Mouse (Mus musculus) liver, embryonic 12.5 days (tissue): ENCODE data around the gene Chst4. TPM values are rescaled to one million over a fixed set of nuclear protein-coding genes. Genes with fewer than 3 reads are reported as not detected.

Source experiments
- ATAC-seq: fragments of 200-750 bp; cut with Nextera tagmentation; 2 replicates; pipeline ENCODE4 v1.8.0; 2017; ENCODE audit warnings: moderate number of reproducible peaks, mild to moderate bottlenecking, moderate library complexity
- H3K27ac ChIP-seq: fragments of 300-500 bp; sonication (generic); 2 replicates; pipeline ENCODE4 v1.5.1; 2016; ENCODE audit warnings: mild to moderate bottlenecking
- H3K27me3 ChIP-seq: fragments of 300-500 bp; sonication (generic); replicated peaks from 2 replicates; pipeline ENCODE4 v1.6.1; 2016; ENCODE audit warnings: mild to moderate bottlenecking, moderate library complexity
- H3K36me3 ChIP-seq: fragments of 300-500 bp; sonication (generic); 2 replicates; pipeline ENCODE4 v1.6.1; 2016; ENCODE audit warnings: mild to moderate bottlenecking, moderate library complexity
- H3K4me1 ChIP-seq: fragments of 300-500 bp; sonication (generic); 2 replicates; pipeline ENCODE4 v1.6.1; 2016
- H3K4me2 ChIP-seq: fragments of 300-500 bp; sonication (generic); 2 replicates; pipeline ENCODE4 v1.6.1; 2016; ENCODE audit warnings: mild to moderate bottlenecking, moderate library complexity
- H3K4me3 ChIP-seq: fragments of 300-500 bp; sonication (generic); 2 replicates; pipeline ENCODE4 v1.5.1; 2016; ENCODE audit warnings: mild to moderate bottlenecking, moderate library complexity
- H3K9ac ChIP-seq: fragments of 300-500 bp; sonication (generic); 2 replicates; pipeline ENCODE4 v1.6.1; 2016; ENCODE audit warnings: mild to moderate bottlenecking, moderate library complexity
- H3K9me3 ChIP-seq: fragments of 300-500 bp; sonication (generic); replicated peaks from 2 replicates; pipeline ENCODE4 v1.6.1; 2016; ENCODE audit warnings: mild to moderate bottlenecking, moderate library complexity
- WGBS: fragments of 180-500 bp; shearing (Covaris S2); methylation state at CpG from one replicate; pipeline ENCODE4 v1.1.7; 2016; ENCODE audit not compliant: insufficient replicate concordance; 5-methylcytosine and 5-hydroxymethylcytosine counted together
- polyA plus RNA-seq: library from polyadenylated mRNA; unstranded; fragments of >200 nt; fragmentation: Nextera tagmentation; extraction: Ambion mirVana; gene quantifications from 2 replicates; pipeline ENCODE4 v1.2.1, GENCODE M21; 2016

Gene Chst4
- not detected in 2 replicates for polyA plus RNA-seq

DNA sequence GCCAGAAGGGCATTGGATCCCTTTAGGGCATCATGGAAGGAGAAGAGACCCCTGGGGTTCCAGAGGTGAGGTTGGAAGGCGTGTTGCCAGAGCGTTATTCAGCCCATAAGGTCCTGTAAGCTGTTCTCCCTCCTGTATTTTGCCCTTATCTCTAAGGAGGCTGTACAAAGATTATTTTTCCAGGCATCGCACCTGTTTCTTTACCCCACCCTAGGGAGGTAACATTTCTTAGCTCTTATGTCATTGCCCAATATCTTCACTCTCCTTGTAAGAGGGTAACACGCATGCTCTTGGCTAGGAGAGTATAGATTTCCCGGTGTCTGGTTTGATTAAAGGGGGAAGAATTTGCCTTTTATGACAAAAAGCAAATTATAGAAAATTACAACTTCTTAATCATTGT is at the start of gene Chst4:
Gene Chst4, minus strand, starts transcription at position 82 of the 400 bp plus-strand sequence.
- Histone ChIP-seq H3K9ac (no peak within 1 kb of the TSS), H3K4me1 (no peaks in the 10 kb centered on the region), H3K27me3 (no peaks in the 10 kb centered on the region), H3K4me2 (no peak within 1 kb of the TSS), H3K36me3 (no peaks in the 10 kb centered on the region), H3K27ac (no peak within 1 kb of the TSS), H3K9me3 (no peaks in the 10 kb centered on the region), H3K4me3 (no peak within 1 kb of the TSS)
- WGBS, result 65% methylated on average over 5 of the region's 5 CpGs
- ATAC-seq, result no peak

DNA sequence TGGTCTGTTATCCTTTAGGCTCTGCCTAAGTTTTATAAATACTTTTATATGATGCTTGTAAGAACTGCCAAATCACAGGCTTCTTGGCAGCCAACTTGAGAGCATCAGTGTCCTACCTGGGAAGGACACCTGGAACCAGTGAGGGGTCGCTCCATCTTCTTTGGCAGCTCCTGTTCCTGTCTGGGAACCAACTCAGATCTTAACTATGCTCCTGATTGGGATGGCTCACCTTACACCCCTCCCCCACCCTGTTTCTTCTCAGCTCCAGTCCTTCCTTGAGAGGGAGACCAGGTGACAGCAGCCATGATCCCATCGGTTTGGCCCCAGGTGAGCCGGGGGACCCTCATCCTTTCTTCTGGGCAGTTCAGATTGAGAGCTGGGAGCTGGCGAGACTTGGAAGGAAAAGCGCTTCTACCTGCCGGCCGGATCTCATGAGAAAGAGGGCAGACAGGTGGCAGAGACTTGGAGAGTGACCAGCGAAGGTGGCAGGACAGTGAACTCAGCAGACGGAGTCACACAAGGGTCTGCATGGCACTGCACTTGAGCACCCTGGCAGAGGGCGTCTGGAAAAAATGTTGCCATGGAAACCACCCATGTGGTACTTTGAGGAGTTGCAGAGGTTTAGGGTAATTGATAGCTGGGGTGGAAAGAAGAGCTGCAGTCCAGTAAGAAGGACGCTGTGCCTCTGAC is 43.0 kb upstream of the Chst4 start:
- Histone ChIP-seq H3K4me2 (no peak overlapping the region), H3K4me1 (peaks cover 8% of the 10 kb centered on the region; the same call in 1 of the 2 replicates), H3K4me3 (no peak overlapping the region), H3K36me3 (0 out of 2 replicates have a peak, but pooled peaks cover 3% of the 10 kb centered on the region), H3K9ac (no peak overlapping the region), H3K27me3 (peaks cover 11% of the 10 kb centered on the region), H3K9me3 (no peaks in the 10 kb centered on the region), H3K27ac (no peak overlapping the region)
- no peak for ATAC-seq
- WGBS, result 63% methylated on average over 11 of the region's 11 CpGs

GRCm38 (mm10) chr8:110079282-110080221 is 40.0 kb upstream of the Chst4 start, which contains the start of gene Zfp612:
Zfp612 (plus strand) TSS chr8:110079746.
- Histone ChIP-seq H3K27ac (no peak within 1 kb of the TSS), H3K4me3 (peak within 1 kb of the TSS; percentile 63), H3K27me3 (peaks cover 11% of the 10 kb centered on the region), H3K9me3 (no peaks in the 10 kb centered on the region), H3K4me1 (peaks cover 8% of the 10 kb centered on the region; the same call in 1 of the 2 replicates), H3K9ac (peak within 1 kb of the TSS; percentile 59), H3K4me2 (peak within 1 kb of the TSS; percentile 78), H3K36me3 (no peaks in the 10 kb centered on the region)
- WGBS, result 10% methylated on average over 54 of the region's 54 CpGs
- peak; percentile 72 for ATAC-seq

- no peaks in the 10 kb centered on the region for H3K36me3 ChIP-seq
- H3K9me3 ChIP-seq, result no peaks in the 10 kb centered on the region
- no peak overlapping the region for H3K9ac ChIP-seq
- H3K4me1 ChIP-seq, result 0 out of 2 replicates have a peak, but pooled peaks cover 2% of the 10 kb centered on the region
- 73% methylated on average over 8 of the region's 8 CpGs for WGBS
- no peak overlapping the region for H3K4me2 ChIP-seq
- H3K4me3 ChIP-seq, result no peak overlapping the region
- no peak overlapping the region for H3K27ac ChIP-seq
- ATAC-seq, result no peak
- peaks cover 4% of the 10 kb centered on the region for H3K27me3 ChIP-seq
These were observed 35.0 kb upstream of the Chst4 start for GRCm38 (mm10) chr8:110074496-110074895.

- Histone ChIP-seq H3K4me3 (no peak overlapping the region), H3K27me3 (no peaks in the 10 kb centered on the region; the same call in 1 of the 2 replicates), H3K4me2 (no peak overlapping the region), H3K9ac (no peak overlapping the region), H3K27ac (no peak overlapping the region), H3K36me3 (no peaks in the 10 kb centered on the region), H3K9me3 (no peaks in the 10 kb centered on the region), H3K4me1 (no peaks in the 10 kb centered on the region)
- ATAC-seq, result no peak
- WGBS, result 14% methylated on average over 9 of the region's 9 CpGs
These were observed 32.1 kb upstream of the Chst4 start for GRCm38 (mm10) chr8:110071600-110071999.

DNA sequence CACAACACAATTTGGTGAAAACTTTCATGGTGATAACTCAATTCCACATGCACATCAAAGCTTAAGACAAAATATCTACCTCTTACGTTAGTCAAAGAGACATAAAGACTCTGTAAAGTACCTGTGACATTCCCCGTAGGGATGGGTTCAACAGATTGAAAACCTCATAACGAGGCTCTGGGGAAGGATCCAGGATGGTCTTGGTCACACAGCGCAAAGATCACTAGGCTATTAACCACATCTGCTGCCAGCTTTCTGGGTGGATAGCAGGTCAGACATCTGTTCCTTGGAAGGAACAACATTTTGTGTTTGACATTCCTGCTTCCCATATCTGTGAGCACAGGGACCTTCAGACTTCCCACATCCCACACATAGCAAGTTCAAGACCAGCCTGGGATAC is 30.2 kb upstream of the Chst4 start:
- H3K9me3 ChIP-seq, result no peaks in the 10 kb centered on the region
- no peak overlapping the region for H3K4me3 ChIP-seq
- ATAC-seq, result no peak
- WGBS, result 65% methylated on average over 4 of the region's 4 CpGs
- H3K4me2 ChIP-seq, result no peak overlapping the region
- no peaks in the 10 kb centered on the region for H3K4me1 ChIP-seq
- no peak overlapping the region for H3K27ac ChIP-seq
- H3K36me3 ChIP-seq, result no peaks in the 10 kb centered on the region
- H3K9ac ChIP-seq, result no peak overlapping the region
- H3K27me3 ChIP-seq, result no peaks in the 10 kb centered on the region; the same call in 1 of the 2 replicates

DNA sequence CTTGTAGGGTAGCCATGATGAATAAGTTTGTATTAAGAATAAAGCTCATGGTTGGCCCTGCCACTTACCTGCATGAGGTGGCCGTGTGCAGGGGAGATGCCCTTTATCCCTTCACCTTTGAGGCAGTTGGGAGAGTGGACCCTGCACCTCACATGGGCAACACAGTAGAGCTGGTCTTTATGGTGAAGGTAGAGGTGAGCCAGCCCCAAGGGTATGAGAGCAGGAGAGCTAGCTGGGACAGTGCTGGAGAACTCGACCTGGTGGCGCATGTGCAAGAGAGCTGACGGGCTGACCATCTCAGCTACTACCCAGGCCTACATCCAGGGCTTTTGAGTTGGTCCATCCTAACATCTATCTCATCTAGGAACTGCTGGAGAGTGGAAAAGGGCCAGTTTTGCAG is 26.1 kb upstream of the Chst4 start:
- no peaks in the 10 kb centered on the region for H3K9me3 ChIP-seq
- H3K4me1 ChIP-seq, result no peaks in the 10 kb centered on the region
- H3K36me3 ChIP-seq, result no peaks in the 10 kb centered on the region
- no peak for ATAC-seq
- H3K9ac ChIP-seq, result no peak overlapping the region
- no peak overlapping the region for H3K27ac ChIP-seq
- WGBS, result 74% methylated on average over 4 of the region's 4 CpGs
- H3K4me2 ChIP-seq, result no peak overlapping the region
- H3K27me3 ChIP-seq, result no peaks in the 10 kb centered on the region
- H3K4me3 ChIP-seq, result no peak overlapping the region

- H3K4me1 ChIP-seq, result no peaks in the 10 kb centered on the region
- no peaks in the 10 kb centered on the region for H3K27me3 ChIP-seq
- no peak overlapping the region for H3K4me2 ChIP-seq
- H3K9me3 ChIP-seq, result no peaks in the 10 kb centered on the region
- no peak overlapping the region for H3K4me3 ChIP-seq
- H3K9ac ChIP-seq, result no peak overlapping the region
- no peaks in the 10 kb centered on the region for H3K36me3 ChIP-seq
- no peak for ATAC-seq
- WGBS, result 79% methylated on average over 18 of the region's 18 CpGs
- H3K27ac ChIP-seq, result no peak overlapping the region
These were observed 25.2 kb upstream of the Chst4 start for GRCm38 (mm10) chr8:110064606-110065365.

DNA sequence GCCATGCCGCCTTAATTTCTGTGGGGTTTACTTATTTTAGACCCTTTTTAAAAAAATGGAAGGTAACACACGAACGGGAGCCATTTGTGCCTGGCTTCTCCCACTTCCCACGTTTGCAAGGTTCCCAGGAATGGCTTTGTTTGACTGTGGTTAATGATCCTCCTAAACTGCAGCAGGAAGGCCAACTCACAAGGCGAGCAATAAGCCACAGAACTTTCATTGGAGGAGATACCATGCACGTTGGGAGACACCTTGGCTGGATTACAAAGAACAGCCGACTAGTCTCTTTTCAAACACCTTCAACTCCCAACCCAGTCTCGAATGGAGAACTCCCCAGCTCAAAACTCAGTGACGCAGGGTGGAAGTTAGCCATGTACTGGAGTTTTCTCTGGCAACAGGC is 24.6 kb upstream of the Chst4 start:
- no peaks in the 10 kb centered on the region for H3K4me1 ChIP-seq
- no peaks in the 10 kb centered on the region for H3K9me3 ChIP-seq
- WGBS, result 61% methylated on average over 9 of the region's 9 CpGs
- H3K4me2 ChIP-seq, result no peak overlapping the region
- H3K4me3 ChIP-seq, result no peak overlapping the region
- H3K36me3 ChIP-seq, result no peaks in the 10 kb centered on the region
- H3K9ac ChIP-seq, result no peak overlapping the region
- H3K27ac ChIP-seq, result no peak overlapping the region
- no peak for ATAC-seq
- H3K27me3 ChIP-seq, result no peaks in the 10 kb centered on the region

DNA sequence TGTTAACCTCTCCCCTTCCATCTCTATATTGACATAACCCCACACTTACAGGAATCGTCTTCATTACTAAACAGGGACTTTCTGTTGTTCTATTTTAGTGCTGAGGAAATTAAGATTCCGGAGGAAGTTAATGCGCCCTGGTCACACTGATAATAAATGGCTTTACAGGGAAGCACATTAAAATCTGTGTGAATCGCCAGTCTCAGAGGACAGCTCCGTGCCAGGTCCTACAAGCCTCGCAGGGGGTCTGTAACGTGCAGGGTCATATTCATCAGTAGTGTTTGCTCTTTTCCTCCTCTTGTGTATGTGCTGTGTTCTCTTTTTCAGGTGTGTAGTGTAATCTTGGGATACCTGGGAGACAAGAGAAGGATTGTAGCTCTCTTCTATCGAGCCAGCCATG is 18.7 kb upstream of the Chst4 start:
- ATAC-seq, result no peak
- H3K27ac ChIP-seq, result no peak overlapping the region
- no peak overlapping the region for H3K4me3 ChIP-seq
- H3K4me2 ChIP-seq, result no peak overlapping the region
- no peaks in the 10 kb centered on the region for H3K36me3 ChIP-seq
- H3K9me3 ChIP-seq, result no peaks in the 10 kb centered on the region
- WGBS, result 68% methylated on average over 8 of the region's 8 CpGs
- no peaks in the 10 kb centered on the region for H3K27me3 ChIP-seq
- no peak overlapping the region for H3K9ac ChIP-seq
- no peaks in the 10 kb centered on the region for H3K4me1 ChIP-seq

GRCm38 (mm10) chr8:110051208-110051607 is 11.7 kb upstream of the Chst4 start:
- H3K27me3 ChIP-seq, result no peaks in the 10 kb centered on the region
- H3K4me1 ChIP-seq, result no peaks in the 10 kb centered on the region
- no peaks in the 10 kb centered on the region for H3K36me3 ChIP-seq
- no peaks in the 10 kb centered on the region for H3K9me3 ChIP-seq
- ATAC-seq, result no peak
- H3K9ac ChIP-seq, result no peak overlapping the region
- no peak overlapping the region for H3K4me3 ChIP-seq
- 62% methylated on average over 6 of the region's 6 CpGs for WGBS
- no peak overlapping the region for H3K27ac ChIP-seq
- no peak overlapping the region for H3K4me2 ChIP-seq
